Mouse (Mus musculus) liver, embryonic 14.5 days (tissue): ENCODE measurements at regions not wholly inside any gene's neighbourhood (a gene's known extent, or its start where the extent isn't known, plus 50 kb on each side); places are given as distances from the start of the nearest gene placed in this dataset.

Experiments
- ATAC-seq: fragments of 200-750 bp; cut with Nextera tagmentation; 2 replicates; pipeline ENCODE4 v1.8.0; 2017; ENCODE audit warnings: moderate number of reproducible peaks, mild to moderate bottlenecking, moderate library complexity; ENCODE audit not compliant: insufficient read depth
- DNase-seq, 3 experiments: peaks; one replicate each; pipeline ENCODE4 v3.0.0-alpha.2; 2012 to 2013; ENCODE audit warnings: low read depth in 3 of 3, low spot score in 3 of 3
- H3K27ac ChIP-seq: fragments of 300-500 bp; sonication (generic); 2 replicates; pipeline ENCODE4 v1.5.1; 2014; ENCODE audit warnings: moderate library complexity, mild to moderate bottlenecking, control low read depth, inconsistent platforms
- H3K27me3 ChIP-seq: fragments of 300-500 bp; sonication (generic); 2 replicates; pipeline ENCODE4 v1.6.1; 2014; ENCODE audit warnings: mild to moderate bottlenecking, low read length, moderate library complexity; ENCODE audit not compliant: control insufficient read depth, insufficient read depth
- H3K36me3 ChIP-seq: fragments of 300-500 bp; sonication (generic); replicated peaks from 2 replicates; pipeline ENCODE4 v1.6.1; 2014; ENCODE audit warnings: low read depth; ENCODE audit not compliant: control insufficient read depth, insufficient read depth
- H3K4me1 ChIP-seq, 2 experiments: fragments of 200-500 bp in 1 of 2; fragments of 300-500 bp in 1 of 2; sonication (generic) in 1 of 2; replicated peaks; 2 replicates each; pipeline ENCODE4 v1.6.1; 2012 to 2014; ENCODE audit warnings: antibody characterized with exemption in 1 of 2, inconsistent platforms in 1 of 2, low read length in 1 of 2; ENCODE audit not compliant: control insufficient read depth in 2 of 2, insufficient read depth in 2 of 2
- H3K4me2 ChIP-seq: fragments of 300-500 bp; sonication (generic); 2 replicates; pipeline ENCODE4 v1.6.1; 2014; ENCODE audit warnings: low read depth, mild to moderate bottlenecking, control low read depth, moderate library complexity
- H3K4me3 ChIP-seq, 2 experiments: fragments of 200-500 bp in 1 of 2; fragments of 300-500 bp in 1 of 2; sonication (generic) in 1 of 2; 2 replicates each; pipeline ENCODE4 v1.5.1; 2012 to 2014; ENCODE audit warnings: low read depth in 2 of 2, low read length in 2 of 2, mild to moderate bottlenecking in 2 of 2, control low read depth in 1 of 2, inconsistent platforms in 1 of 2, moderate library complexity in 1 of 2; ENCODE audit not compliant: insufficient read depth in 1 of 2
- H3K9ac ChIP-seq: fragments of 300-500 bp; sonication (generic); replicated peaks from 2 replicates; pipeline ENCODE4 v1.6.1; 2014; ENCODE audit warnings: mild to moderate bottlenecking, control low read depth, moderate library complexity
- H3K9me3 ChIP-seq: fragments of 300-500 bp; sonication (generic); 2 replicates; pipeline ENCODE4 v1.6.1; 2016; ENCODE audit warnings: low read length, mixed read lengths; ENCODE audit not compliant: control insufficient read depth
- CTCF ChIP-seq: IDR thresholded peaks from 2 replicates; pipeline ENCODE4 v1.5.1; 2016; ENCODE audit warnings: antibody characterized with exemption, low read depth, control low read depth
- EP300 ChIP-seq: IDR thresholded peaks from 2 replicates; pipeline ENCODE4 v1.6.1; 2016; ENCODE audit warnings: antibody characterized with exemption, low read depth
- WGBS: fragments of 180-500 bp; shearing (Covaris S2); extraction: QIAGEN DNeasy Blood & Tissue Kit; methylation state at CpG from one replicate; pipeline ENCODE4 v1.1.7; 2014; ENCODE audit not compliant: insufficient replicate concordance; 5-methylcytosine and 5-hydroxymethylcytosine counted together

GRCm38 (mm10) chr3:132326961-132327360, 241.9 kb downstream of the Dkk2 start:
- ATAC-seq (no peak), DNase-seq (no peak)
- Histone ChIP-seq H3K4me1 (no peaks in the 10 kb centered on the region), H3K4me3 (no peak overlapping the region), H3K27me3 (no peaks in the 10 kb centered on the region), H3K9ac (no peak overlapping the region), H3K27ac (no peak overlapping the region), H3K4me2 (no peak overlapping the region), H3K9me3 (no peaks in the 10 kb centered on the region), H3K36me3 (no peaks in the 10 kb centered on the region)
- 56% methylated on average over 4 of the region's 4 CpGs for WGBS
- TF ChIP-seq EP300, result no peak

- no peaks in the 10 kb centered on the region for H3K4me1 ChIP-seq
- H3K4me3 ChIP-seq, result no peak overlapping the region
- 32% methylated on average over 3 of the region's 3 CpGs for WGBS
- H3K27me3 ChIP-seq, result no peaks in the 10 kb centered on the region
- TF ChIP-seq EP300 (no peak), CTCF (no peak)
- no peaks in the 10 kb centered on the region for H3K36me3 ChIP-seq
- ATAC-seq (no peak), DNase-seq (no peak)
- H3K9me3 ChIP-seq, result no peaks in the 10 kb centered on the region
- H3K27ac ChIP-seq, result no peak overlapping the region
- H3K4me2 ChIP-seq, result no peak overlapping the region
- no peak overlapping the region for H3K9ac ChIP-seq
These were observed 258.5 kb downstream of the Dkk2 start for GRCm38 (mm10) chr3:132343625-132344024.

- no peak overlapping the region for H3K4me3 ChIP-seq
- WGBS, result 45% methylated on average over 1 of the region's 1 CpGs
- no peak overlapping the region for H3K4me2 ChIP-seq
- DNase-seq (no peak), ATAC-seq (no peak)
- no peaks in the 10 kb centered on the region for H3K27me3 ChIP-seq
- no peak for TF ChIP-seq EP300
- TF ChIP-seq CTCF, result no peak
- H3K4me1 ChIP-seq, result no peaks in the 10 kb centered on the region
- H3K27ac ChIP-seq, result no peak overlapping the region
- H3K9me3 ChIP-seq, result no peaks in the 10 kb centered on the region
- H3K9ac ChIP-seq, result no peak overlapping the region
- no peaks in the 10 kb centered on the region for H3K36me3 ChIP-seq
These were observed 260.8 kb downstream of the Dkk2 start for GRCm38 (mm10) chr3:132345856-132346255.

- no peaks in the 10 kb centered on the region for H3K9me3 ChIP-seq
- H3K4me1 ChIP-seq, result no peaks in the 10 kb centered on the region
- no peak overlapping the region for H3K9ac ChIP-seq
- no peak overlapping the region for H3K4me2 ChIP-seq
- no peak overlapping the region for H3K4me3 ChIP-seq
- no peak for TF ChIP-seq CTCF
- TF ChIP-seq EP300, result no peak
- no peak for ATAC-seq
- no peak for DNase-seq
- WGBS, result 32% methylated on average over 1 of the region's 1 CpGs
- no peaks in the 10 kb centered on the region for H3K27me3 ChIP-seq
- no peak overlapping the region for H3K27ac ChIP-seq
- no peaks in the 10 kb centered on the region for H3K36me3 ChIP-seq
These were observed 264.5 kb downstream of the Dkk2 start for GRCm38 (mm10) chr3:132349602-132350001.

- Histone ChIP-seq H3K9ac (no peak overlapping the region), H3K27me3 (no peaks in the 10 kb centered on the region), H3K9me3 (no peaks in the 10 kb centered on the region), H3K4me3 (no peak overlapping the region), H3K27ac (no peak overlapping the region), H3K36me3 (no peaks in the 10 kb centered on the region), H3K4me2 (no peak overlapping the region), H3K4me1 (no peaks in the 10 kb centered on the region)
- no peak for DNase-seq
- 45% methylated on average over 2 of the region's 2 CpGs for WGBS
- ATAC-seq, result no peak
- TF ChIP-seq EP300 (no peak), CTCF (no peak)
These were observed 268.1 kb downstream of the Dkk2 start for GRCm38 (mm10) chr3:132353204-132353603.
